Mouse (Mus musculus): ENCODE data around the gene Tmem8b. TPM values are rescaled to one million over a fixed set of nuclear protein-coding genes. Genes with fewer than 3 reads are reported as not detected.

The Tmem8b gene
- polyA plus RNA-seq, 1 experiment from 2014 or later = 2.7 TPM

DNA sequence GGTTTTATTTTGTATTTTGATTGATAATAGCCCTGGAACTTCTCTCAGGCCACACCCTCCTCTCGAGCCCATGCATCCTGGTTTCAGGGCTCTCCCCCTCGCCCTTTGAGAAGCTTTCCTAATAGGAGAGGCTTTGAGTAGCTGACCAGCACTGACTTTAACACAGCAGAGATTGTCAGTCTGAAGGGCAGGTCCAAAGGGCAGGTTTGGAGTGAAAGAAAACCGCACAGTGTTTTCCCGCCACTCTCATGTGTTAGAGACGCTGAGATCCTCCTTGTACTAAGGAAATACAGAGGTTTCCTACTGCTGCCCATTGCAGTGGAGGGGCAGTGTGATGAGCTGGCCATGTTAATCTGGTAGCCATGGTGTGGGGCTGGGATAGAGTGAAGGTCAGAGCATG, 6.2 kb downstream of the Tmem8b start:
- no peak overlapping the region for H3K9ac ChIP-seq (ENCODE audit: low read depth, low read length)
- DNase-seq (ENCODE audit: low spot score) (no peak), ATAC-seq (ENCODE audit: low read depth) (no peak)
- H3K4me1 ChIP-seq (ENCODE audit: control insufficient read depth, insufficient read depth, low read length) = peaks cover 12% of the 10 kb centered on the region; the same call in 1 of the 2 replicates
- no peak overlapping the region for H3K27ac ChIP-seq (replicated peaks; ENCODE audit: low read depth, low read length)
- WGBS = 71% methylated on average over 5 of the region's 5 CpGs
- H3K27me3 ChIP-seq (replicated peaks; ENCODE audit: control insufficient read depth, insufficient read depth, low read length) = no peaks in the 10 kb centered on the region
- peaks cover 30% of the 10 kb centered on the region; the same call in 1 of the 2 replicates for H3K36me3 ChIP-seq (ENCODE audit: control insufficient read depth, insufficient read depth, low read length)
- no peak overlapping the region for H3K4me3 ChIP-seq (ENCODE audit: low read depth, low read length)
- H3K4me2 ChIP-seq (ENCODE audit: low read depth, low read length) = no peak overlapping the region
- no peaks in the 10 kb centered on the region for H3K9me3 ChIP-seq (ENCODE audit: control insufficient read depth, low read length)

- H3K4me3 ChIP-seq (ENCODE audit: low read depth, low read length) = no peak overlapping the region
- no peak for DNase-seq (ENCODE audit: low spot score)
- 0 out of 2 replicates have a peak overlapping the region, but pooled peaks have one; percentile 19 for H3K9ac ChIP-seq (ENCODE audit: low read depth, low read length)
- H3K9me3 ChIP-seq (ENCODE audit: control insufficient read depth, low read length) = no peaks in the 10 kb centered on the region
- H3K4me1 ChIP-seq (ENCODE audit: control insufficient read depth, insufficient read depth, low read length) = peaks cover 8% of the 10 kb centered on the region; the same call in 1 of the 2 replicates
- WGBS = 75% methylated on average over 4 of the region's 4 CpGs
- no peak overlapping the region for H3K4me2 ChIP-seq (ENCODE audit: low read depth, low read length)
- peaks cover 35% of the 10 kb centered on the region; the same call in 1 of the 2 replicates for H3K36me3 ChIP-seq (ENCODE audit: control insufficient read depth, insufficient read depth, low read length)
- no peaks in the 10 kb centered on the region for H3K27me3 ChIP-seq (replicated peaks; ENCODE audit: control insufficient read depth, insufficient read depth, low read length)
- no peak for ATAC-seq (ENCODE audit: low read depth)
- no peak overlapping the region for H3K27ac ChIP-seq (replicated peaks; ENCODE audit: low read depth, low read length)
Observed at GRCm38 (mm10) chr4:43675608-43676007, 6.8 kb downstream of the Tmem8b start.

- no peaks in the 10 kb centered on the region for H3K27me3 ChIP-seq (replicated peaks; ENCODE audit: control insufficient read depth, insufficient read depth, low read length)
- H3K9me3 ChIP-seq (ENCODE audit: control insufficient read depth, low read length) = no peaks in the 10 kb centered on the region
- ATAC-seq (ENCODE audit: low read depth) = no peak
- H3K4me3 ChIP-seq (ENCODE audit: low read depth, low read length) = no peak overlapping the region
- no peak overlapping the region for H3K27ac ChIP-seq (replicated peaks; ENCODE audit: low read depth, low read length)
- no peaks in the 10 kb centered on the region for H3K4me1 ChIP-seq (ENCODE audit: control insufficient read depth, insufficient read depth, low read length)
- no peak overlapping the region for H3K4me2 ChIP-seq (ENCODE audit: low read depth, low read length)
- peaks cover 54% of the 10 kb centered on the region for H3K36me3 ChIP-seq (ENCODE audit: control insufficient read depth, insufficient read depth, low read length)
- 84% methylated on average over 6 of the region's 6 CpGs for WGBS
- DNase-seq (ENCODE audit: low spot score) = no peak
- no peak overlapping the region for H3K9ac ChIP-seq (ENCODE audit: low read depth, low read length)
Observed at GRCm38 (mm10) chr4:43678541-43678940, 9.8 kb downstream of the Tmem8b start.

GRCm38 (mm10) chr4:43679416-43680043, 10.8 kb downstream of the Tmem8b start:
- no peaks in the 10 kb centered on the region for H3K4me1 ChIP-seq (ENCODE audit: control insufficient read depth, insufficient read depth, low read length)
- no peaks in the 10 kb centered on the region for H3K9me3 ChIP-seq (ENCODE audit: control insufficient read depth, low read length)
- no peak for DNase-seq (ENCODE audit: low spot score)
- H3K36me3 ChIP-seq (ENCODE audit: control insufficient read depth, insufficient read depth, low read length) = peaks cover 53% of the 10 kb centered on the region
- no peak for ATAC-seq (ENCODE audit: low read depth)
- H3K27me3 ChIP-seq (replicated peaks; ENCODE audit: control insufficient read depth, insufficient read depth, low read length) = no peaks in the 10 kb centered on the region
- no peak overlapping the region for H3K27ac ChIP-seq (replicated peaks; ENCODE audit: low read depth, low read length)
- H3K9ac ChIP-seq (ENCODE audit: low read depth, low read length) = no peak overlapping the region
- H3K4me3 ChIP-seq (ENCODE audit: low read depth, low read length) = no peak overlapping the region
- 88% methylated on average over 7 of the region's 7 CpGs for WGBS
- H3K4me2 ChIP-seq (ENCODE audit: low read depth, low read length) = no peak overlapping the region

GRCm38 (mm10) chr4:43690021-43690420, 21.2 kb downstream of the Tmem8b start:
- Histone ChIP-seq H3K9me3 (ENCODE audit: control insufficient read depth, low read length) (no peaks in the 10 kb centered on the region), H3K4me2 (ENCODE audit: low read depth, low read length) (no peak overlapping the region), H3K4me1 (ENCODE audit: control insufficient read depth, insufficient read depth, low read length) (no peaks in the 10 kb centered on the region), H3K4me3 (ENCODE audit: low read depth, low read length) (no peak overlapping the region), H3K27ac (replicated peaks; ENCODE audit: low read depth, low read length) (no peak overlapping the region), H3K27me3 (replicated peaks; ENCODE audit: control insufficient read depth, insufficient read depth, low read length) (no peaks in the 10 kb centered on the region), H3K36me3 (ENCODE audit: control insufficient read depth, insufficient read depth, low read length) (peaks cover 37% of the 10 kb centered on the region; the same call in 1 of the 2 replicates), H3K9ac (ENCODE audit: low read depth, low read length) (no peak overlapping the region)
- no peak for ATAC-seq (ENCODE audit: low read depth)
- no peak for DNase-seq (ENCODE audit: low spot score)
- WGBS = 91% methylated on average over 17 of the region's 17 CpGs

GRCm38 (mm10) chr4:43691026-43691425, 22.3 kb downstream of the Tmem8b start:
- Histone ChIP-seq H3K27ac (replicated peaks; ENCODE audit: low read depth, low read length) (no peak overlapping the region), H3K27me3 (replicated peaks; ENCODE audit: control insufficient read depth, insufficient read depth, low read length) (no peaks in the 10 kb centered on the region)

DNA sequence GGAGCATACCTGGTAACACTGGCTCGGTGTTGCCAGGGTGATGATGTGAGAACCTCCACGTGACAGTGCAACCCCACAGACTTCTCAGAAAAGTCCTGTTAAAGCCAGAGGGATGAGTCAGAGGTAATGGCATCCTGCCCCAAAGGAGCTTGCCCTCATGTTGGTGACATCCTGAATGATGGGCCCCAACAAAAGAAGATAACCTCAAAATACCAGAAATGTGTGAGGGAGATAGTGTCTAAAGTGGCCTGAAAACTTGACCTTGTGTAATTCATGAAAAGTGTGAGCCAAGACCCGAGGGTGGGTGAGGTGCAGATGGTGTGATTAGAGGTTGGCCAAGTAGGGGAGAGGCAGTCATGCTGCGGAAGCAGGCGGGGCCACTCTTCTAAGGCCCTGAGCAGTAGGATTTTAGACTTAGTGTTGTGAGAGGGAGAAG, 25.1 kb downstream of the Tmem8b start:
- Histone ChIP-seq H3K9ac (ENCODE audit: low read depth, low read length) (no peak overlapping the region), H3K4me2 (ENCODE audit: low read depth, low read length) (no peak overlapping the region), H3K9me3 (ENCODE audit: control insufficient read depth, low read length) (no peaks in the 10 kb centered on the region), H3K4me1 (ENCODE audit: control insufficient read depth, insufficient read depth, low read length) (no peaks in the 10 kb centered on the region), H3K36me3 (ENCODE audit: control insufficient read depth, insufficient read depth, low read length) (peaks cover 15% of the 10 kb centered on the region; the same call in 1 of the 2 replicates), H3K27ac (replicated peaks; ENCODE audit: low read depth, low read length) (no peak overlapping the region), H3K4me3 (ENCODE audit: low read depth, low read length) (no peak overlapping the region), H3K27me3 (replicated peaks; ENCODE audit: control insufficient read depth, insufficient read depth, low read length) (no peaks in the 10 kb centered on the region)
- DNase-seq (ENCODE audit: low spot score) = no peak
- no peak; the same call in 1 of the 2 replicates for ATAC-seq (ENCODE audit: low read depth)
- 77% methylated on average over 5 of the region's 5 CpGs for WGBS

More at GRCm38 (mm10) chr4:43691026-43691425, 22.3 kb downstream of the Tmem8b start:
- Histone ChIP-seq H3K4me1 (ENCODE audit: control insufficient read depth, insufficient read depth, low read length) (no peaks in the 10 kb centered on the region), H3K9ac (ENCODE audit: low read depth, low read length) (no peak overlapping the region), H3K4me3 (ENCODE audit: low read depth, low read length) (no peak overlapping the region), H3K9me3 (ENCODE audit: control insufficient read depth, low read length) (no peaks in the 10 kb centered on the region), H3K36me3 (ENCODE audit: control insufficient read depth, insufficient read depth, low read length) (peaks cover 34% of the 10 kb centered on the region; the same call in 1 of the 2 replicates), H3K4me2 (ENCODE audit: low read depth, low read length) (no peak overlapping the region)
- no peak for DNase-seq (ENCODE audit: low spot score)
- no peak for ATAC-seq (ENCODE audit: low read depth)
- 71% methylated on average over 5 of the region's 5 CpGs for WGBS

GRCm38 (mm10) chr4:43694439-43695248, 25.9 kb downstream of the Tmem8b start:
- no peak overlapping the region for H3K4me3 ChIP-seq (ENCODE audit: low read depth, low read length)
- no peak for DNase-seq (ENCODE audit: low spot score)
- no peak for ATAC-seq (ENCODE audit: low read depth)
- peaks cover 7% of the 10 kb centered on the region; the same call in 1 of the 2 replicates for H3K36me3 ChIP-seq (ENCODE audit: control insufficient read depth, insufficient read depth, low read length)
- H3K27ac ChIP-seq (replicated peaks; ENCODE audit: low read depth, low read length) = no peak overlapping the region
- no peak overlapping the region for H3K4me2 ChIP-seq (ENCODE audit: low read depth, low read length)
- no peaks in the 10 kb centered on the region for H3K4me1 ChIP-seq (ENCODE audit: control insufficient read depth, insufficient read depth, low read length)
- no peaks in the 10 kb centered on the region for H3K9me3 ChIP-seq (ENCODE audit: control insufficient read depth, low read length)
- no peak overlapping the region for H3K9ac ChIP-seq (ENCODE audit: low read depth, low read length)
- WGBS = 93% methylated on average over 1 of the region's 1 CpGs
- H3K27me3 ChIP-seq (replicated peaks; ENCODE audit: control insufficient read depth, insufficient read depth, low read length) = no peaks in the 10 kb centered on the region
